ENCODE assay signal across 9 mouse cellular contexts in the genomic region with DNA sequence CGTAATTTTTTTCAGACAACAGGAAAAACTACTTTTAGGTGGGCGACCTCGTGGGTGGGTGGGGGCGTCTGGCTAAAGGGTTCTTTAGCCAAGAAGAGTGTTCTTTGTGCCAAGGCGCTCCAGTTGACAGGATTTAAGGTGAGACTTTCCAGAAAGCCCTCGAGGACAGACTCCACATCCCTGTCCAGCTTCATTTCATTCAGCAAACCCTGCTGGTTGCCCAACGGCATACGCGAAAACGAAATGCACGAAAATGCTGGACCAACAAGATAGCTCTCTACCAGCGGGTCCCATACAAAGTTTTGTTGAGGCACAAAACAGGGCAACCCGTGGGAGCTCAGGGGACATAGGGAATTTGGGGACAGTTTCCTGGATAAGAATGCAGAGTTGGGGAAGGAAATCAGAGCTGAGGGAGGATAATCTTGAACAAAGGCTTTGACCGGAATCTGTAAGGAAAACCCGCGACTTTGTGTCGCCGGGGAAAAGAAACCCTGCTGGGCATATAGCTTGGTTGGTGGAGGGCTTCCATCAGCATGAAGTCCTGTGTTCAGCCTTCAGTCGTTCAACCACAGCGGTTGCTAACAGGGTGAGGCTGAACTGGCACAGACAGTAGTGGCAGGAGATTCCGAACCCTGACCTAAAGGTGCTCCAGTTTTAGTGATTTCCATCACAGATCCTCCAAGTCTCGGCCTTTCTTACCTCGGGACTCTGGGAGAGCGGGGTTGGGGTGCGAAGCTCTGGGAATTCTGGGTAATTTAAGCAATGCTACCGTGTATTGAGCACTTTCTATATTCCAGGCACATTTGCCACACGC. TPM values are rescaled to one million over a fixed set of nuclear protein-coding genes. Genes with fewer than 3 reads are reported as not detected.
DNase-seq lines count a peak whose midpoint lies in the region; ATAC-seq and TF ChIP-seq lines count a peak whose summit lies in the region.
"Had no signal": no experiment of that assay in that cellular context is flagged by ENCODE, and none has a peak within 500 bp of the region (broad histone marks: within the 10 kb centered on the region; RNA-seq: fewer than 3 reads in every experiment).

No protein-coding gene starts in this region.

- H3K4me3 ChIP-seq in heart, embryonic 14.5 days (ENCODE audit: control insufficient read depth in 1 of 2, insufficient read depth in 1 of 2, low read depth in 1 of 2, low read length in 2 of 2), result peak overlapping the region; percentile 46 to 48; a peak in 3 of 4 replicates
- H3K4me3 ChIP-seq in hindbrain, embryonic 14.5 days (replicated peaks; ENCODE audit: low read length), result peak overlapping the region; percentile 61
- peak overlapping the region; percentile 60 for H3K4me3 ChIP-seq in midbrain, embryonic 15.5 days

- H3K4me1 ChIP-seq in heart, embryonic 14.5 days (ENCODE audit: control insufficient read depth in 2 of 2, insufficient read depth in 2 of 2, low read length in 2 of 2), result peaks cover 37 to 41% of the 10 kb centered on the region in 2 experiments
- peaks cover 37% of the 10 kb centered on the region for H3K4me1 ChIP-seq in hindbrain, embryonic 14.5 days (replicated peaks; ENCODE audit: control insufficient read depth, insufficient read depth, low read length)
- H3K4me1 ChIP-seq in midbrain, embryonic 15.5 days, result peaks cover 55% of the 10 kb centered on the region

- intact Hi-C loops in heart, postnatal 14 days (cut with DNase I), result loop anchor here (10.0 kb wide), 1 partner anchor 224 kb away; no protein-coding TSS in a partner anchor

- DNase-seq in heart, postnatal 14 days, result no peak
- DNase-seq in brain, embryonic 14.5 days (ENCODE audit: low read depth), result peak; percentile 27
- DNase-seq in hindbrain, embryonic 14.5 days (ENCODE audit: low spot score), result no peak
- no peak for DNase-seq in right cerebral cortex, postnatal 14 days
- no peak for DNase-seq in left cerebral cortex, adult 18-20 months (ENCODE audit: low spot score in 2 of 2)
- no peak for DNase-seq in kidney, adult 8-10 months

- WGBS in heart, embryonic 14.5 days, result 16% methylated on average over 27 of the region's 27 CpGs
- WGBS in hindbrain, embryonic 14.5 days, result 5% methylated on average over 27 of the region's 27 CpGs
- WGBS in midbrain, embryonic 15.5 days, result 5% methylated on average over 27 of the region's 27 CpGs

- H3K4me2 ChIP-seq in heart, embryonic 14.5 days (ENCODE audit: low read length), result peak overlapping the region; percentile 88
- H3K4me2 ChIP-seq in hindbrain, embryonic 14.5 days (replicated peaks), result peak overlapping the region; percentile 88
- H3K4me2 ChIP-seq in midbrain, embryonic 15.5 days, result peak overlapping the region; percentile 76

- no peak for TF ChIP-seq CTCF in brain, embryonic 14.5 days (IDR thresholded peaks at IDR 0.05; ENCODE audit: borderline replicate concordance, extremely low read depth, insufficient read depth, insufficient read length)

- H3K27ac ChIP-seq in heart, embryonic 14.5 days (replicated peaks in 1 of 2; ENCODE audit: control insufficient read depth in 1 of 2, insufficient read depth in 1 of 2, low read depth in 2 of 2, low read length in 2 of 2), result no peak overlapping the region
- 0 out of 2 replicates have a peak overlapping the region, but pooled peaks have one; percentile 88 for H3K27ac ChIP-seq in hindbrain, embryonic 14.5 days
- peak overlapping the region; percentile 81; the same call in 1 of the 2 replicates for H3K27ac ChIP-seq in midbrain, embryonic 15.5 days

- no peaks in the 10 kb centered on the region for H3K36me3 ChIP-seq in heart, embryonic 14.5 days (ENCODE audit: control insufficient read depth, insufficient read depth, low read length)
- H3K36me3 ChIP-seq in hindbrain, embryonic 14.5 days (replicated peaks; ENCODE audit: control insufficient read depth, insufficient read depth), result no peaks in the 10 kb centered on the region
- no peaks in the 10 kb centered on the region for H3K36me3 ChIP-seq in midbrain, embryonic 15.5 days (replicated peaks)

- 0 out of 2 replicates have a peak overlapping the region, but pooled peaks have one; percentile 13 for H3K9ac ChIP-seq in heart, embryonic 14.5 days (ENCODE audit: low read length)
- peak overlapping the region; percentile 80 for H3K9ac ChIP-seq in hindbrain, embryonic 14.5 days
- peak overlapping the region; percentile 72 for H3K9ac ChIP-seq in midbrain, embryonic 15.5 days

- ATAC-seq in heart, embryonic 14.5 days (ENCODE audit: insufficient number of reproducible peaks, insufficient read depth, low FRiP score, low read depth), result no peak
- ATAC-seq in hindbrain, embryonic 14.5 days (ENCODE audit: low FRiP score), result no peak
- no peak for ATAC-seq in midbrain, embryonic 15.5 days (replicated peaks)

- no peaks in the 10 kb centered on the region for H3K9me3 ChIP-seq in heart, embryonic 14.5 days (ENCODE audit: control insufficient read depth, low read length)
- H3K9me3 ChIP-seq in hindbrain, embryonic 14.5 days (ENCODE audit: control insufficient read depth, low read length), result no peaks in the 10 kb centered on the region
- H3K9me3 ChIP-seq in midbrain, embryonic 15.5 days, result no peaks in the 10 kb centered on the region

- H3K27me3 ChIP-seq in heart, embryonic 14.5 days (ENCODE audit: control insufficient read depth, insufficient read depth, low read length), result peaks cover 42% of the 10 kb centered on the region
- peaks cover 73% of the 10 kb centered on the region for H3K27me3 ChIP-seq in hindbrain, embryonic 14.5 days (ENCODE audit: control insufficient read depth, insufficient read depth, low read length)
- peaks cover 76% of the 10 kb centered on the region for H3K27me3 ChIP-seq in midbrain, embryonic 15.5 days (replicated peaks)

- TF ChIP-seq POLR2A in brain, embryonic 14.5 days (IDR thresholded peaks at IDR 0.05; ENCODE audit: borderline replicate concordance, extremely low read depth, insufficient read depth, insufficient read length, poor library complexity, severe bottlenecking), result no peak

RNA-seq across cellular contexts. Expression of gene Grrp1, which starts 3.6 kb away (rescaled TPM):
- polyA plus RNA-seq in heart, embryonic 14.5 days (2014; fragmentation: Nextera tagmentation; extraction: Ambion mirVana), result 4.4 and 6.2 TPM in 2 replicates
- total RNA-seq in heart, postnatal 14 days (2021), result 10 to 100 TPM in 1 of 2 experiments, 1 to 10 TPM in 1; 8.6 to 13.8 TPM
- polyA plus RNA-seq in brain, embryonic 14.5 days (2012; rRNA removed), result 16.5 and 16.6 TPM in 2 replicates
- polyA plus RNA-seq in hindbrain, embryonic 14.5 days (2014; fragmentation: Nextera tagmentation; extraction: Ambion mirVana), result 16.4 and 16.9 TPM in 2 replicates
- polyA plus RNA-seq in midbrain, embryonic 15.5 days (2015; fragmentation: Nextera tagmentation; extraction: Ambion mirVana), result 13.6 and 14.4 TPM in 2 replicates
- total RNA-seq in left cerebral cortex, adult 18-20 months (2021), result 1 to 10 TPM; 2.2 to 3.8 TPM

RNA-seq across cellular contexts. Expression of gene Gm30191, which starts 3.6 kb away (rescaled TPM):
- not detected in 2 replicates for polyA plus RNA-seq in heart, embryonic 14.5 days (2014; fragmentation: Nextera tagmentation; extraction: Ambion mirVana)
- total RNA-seq in heart, postnatal 14 days (2021), result not detected
- polyA plus RNA-seq in brain, embryonic 14.5 days (2012; rRNA removed), result 0.33 and 0.64 TPM in 2 replicates
- 0.35 and 0.87 TPM in 2 replicates for polyA plus RNA-seq in hindbrain, embryonic 14.5 days (2014; fragmentation: Nextera tagmentation; extraction: Ambion mirVana)
- polyA plus RNA-seq in midbrain, embryonic 15.5 days (2015; fragmentation: Nextera tagmentation; extraction: Ambion mirVana), result not detected in 2 replicates
- not detected for total RNA-seq in left cerebral cortex, adult 18-20 months (2021)
- total RNA-seq: layer of hippocampus, postnatal 10 days had no signal

RNA-seq across cellular contexts. Expression of gene Zfp593, which starts 4.9 kb away (rescaled TPM):
- 8.6 and 9.1 TPM in 2 replicates for polyA plus RNA-seq in heart, embryonic 14.5 days (2014; fragmentation: Nextera tagmentation; extraction: Ambion mirVana)
- total RNA-seq in heart, postnatal 14 days (2021), result 1 to 10 TPM; 2.4 to 3.3 TPM
- 14.5 and 19.0 TPM in 2 replicates for polyA plus RNA-seq in brain, embryonic 14.5 days (2012; rRNA removed)
- polyA plus RNA-seq in hindbrain, embryonic 14.5 days (2014; fragmentation: Nextera tagmentation; extraction: Ambion mirVana), result 12.5 and 14.4 TPM in 2 replicates
- polyA plus RNA-seq in midbrain, embryonic 15.5 days (2015; fragmentation: Nextera tagmentation; extraction: Ambion mirVana), result 13.0 and 15.3 TPM in 2 replicates
- total RNA-seq in left cerebral cortex, adult 18-20 months (2021), result 10 to 100 TPM; 11.6 to 12.2 TPM

RNA-seq across cellular contexts. Expression of gene E130218I03Rik, which starts 6.9 kb away (rescaled TPM):
- 0.20 TPM in 1 of 2 replicates, not detected in the other for polyA plus RNA-seq in heart, embryonic 14.5 days (2014; fragmentation: Nextera tagmentation; extraction: Ambion mirVana)
- total RNA-seq in heart, postnatal 14 days (2021), result not detected
- not detected in 2 replicates for polyA plus RNA-seq in brain, embryonic 14.5 days (2012; rRNA removed)
- 0.32 TPM in 1 of 2 replicates, not detected in the other for polyA plus RNA-seq in hindbrain, embryonic 14.5 days (2014; fragmentation: Nextera tagmentation; extraction: Ambion mirVana)
- 0.19 and 0.30 TPM in 2 replicates for polyA plus RNA-seq in midbrain, embryonic 15.5 days (2015; fragmentation: Nextera tagmentation; extraction: Ambion mirVana)
- total RNA-seq in left cerebral cortex, adult 18-20 months (2021), result not detected
- total RNA-seq: layer of hippocampus, postnatal 10 days had no signal

RNA-seq across cellular contexts. Expression of gene Cnksr1, which starts 12.1 kb away (rescaled TPM):
- polyA plus RNA-seq in heart, embryonic 14.5 days (2014; fragmentation: Nextera tagmentation; extraction: Ambion mirVana), result 0.57 and 0.62 TPM in 2 replicates
- 1 to 10 TPM; 2.3 to 3.2 TPM for total RNA-seq in heart, postnatal 14 days (2021)
- 0.30 and 0.34 TPM in 2 replicates for polyA plus RNA-seq in brain, embryonic 14.5 days (2012; rRNA removed)
- 0.13 and 0.31 TPM in 2 replicates for polyA plus RNA-seq in hindbrain, embryonic 14.5 days (2014; fragmentation: Nextera tagmentation; extraction: Ambion mirVana)
- polyA plus RNA-seq in midbrain, embryonic 15.5 days (2015; fragmentation: Nextera tagmentation; extraction: Ambion mirVana), result 0.42 TPM in 1 of 2 replicates, not detected in the other
- total RNA-seq in left cerebral cortex, adult 18-20 months (2021), result under 1 TPM; 0.54 to 0.81 TPM

Comparison
In these comparisons a context has a peak if more than half of its experiments do, and no peak if none do; other contexts are left out.
1. H3K27ac ChIP-seq: peak in hindbrain, embryonic 14.5 days (single experiment) and midbrain, embryonic 15.5 days (single experiment); none in heart, embryonic 14.5 days (0 of 2).
2. H3K9ac ChIP-seq: peak in every context shown above with its lines; median percentile 80 in hindbrain, embryonic 14.5 days; 72 in midbrain, embryonic 15.5 days; 13 in heart, embryonic 14.5 days.
3. Peak in every context shown above with its lines, with median percentiles within 50 percentile points of each other: H3K4me2 ChIP-seq and H3K4me3 ChIP-seq.